ENCODE assay signal across 22 mouse cellular contexts in the genomic region with DNA sequence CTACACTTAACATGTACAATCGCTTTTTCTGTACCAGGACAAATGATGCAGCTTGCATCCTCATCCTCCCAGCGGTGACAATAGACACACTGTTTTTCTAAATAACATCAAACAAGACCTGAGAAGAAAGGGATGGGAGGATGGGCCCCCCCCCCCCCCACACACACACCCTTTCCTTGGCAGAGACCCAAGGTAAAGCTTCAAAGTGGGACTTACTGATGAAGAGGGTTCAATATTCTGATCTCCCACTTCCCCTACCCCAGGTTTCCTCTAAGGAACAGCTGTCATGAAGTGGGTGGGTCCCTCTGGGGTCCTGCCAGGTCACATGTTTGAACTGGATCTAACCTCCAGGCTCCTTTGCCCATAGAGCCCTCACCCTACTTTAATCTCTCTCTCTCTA. TPM values are rescaled to one million over a fixed set of nuclear protein-coding genes. Genes with fewer than 3 reads are reported as not detected.
DNase-seq lines count a peak whose midpoint lies in the region; ATAC-seq and TF ChIP-seq lines count a peak whose summit lies in the region.
"Had no signal": no experiment of that assay in that cellular context is flagged by ENCODE, and none has a peak within 500 bp of the region (broad histone marks: within the 10 kb centered on the region; RNA-seq: fewer than 3 reads in every experiment).

No protein-coding gene starts in this region.

- intact Hi-C loops in heart, adult 2 months (cut with DNase I), result no loop called here

- H3K4me1 ChIP-seq in midbrain, embryonic 10.5 days, result peaks cover 57% of the 10 kb centered on the region
- peaks cover 18% of the 10 kb centered on the region for H3K4me1 ChIP-seq in midbrain, embryonic 16.5 days (ENCODE audit: control insufficient read depth, insufficient read depth, low read length)
- H3K4me1 ChIP-seq in ES-Bruce4 (ENCODE audit: control insufficient read depth, insufficient read depth, low read length), result no peaks in the 10 kb centered on the region
- H3K4me1 ChIP-seq in heart, adult 2 months (ENCODE audit: control insufficient read depth, insufficient read depth, low read length), result no peaks in the 10 kb centered on the region

- no peak overlapping the region for H3K9ac ChIP-seq in midbrain, embryonic 16.5 days (ENCODE audit: low read depth, low read length)
- H3K9ac ChIP-seq in ES-Bruce4 (ENCODE audit: low read depth, poor library complexity, severe bottlenecking), result peak overlapping the region; percentile 28
- no peak overlapping the region for H3K9ac ChIP-seq in heart, adult 2 months (ENCODE audit: low read depth, low read length)
- H3K9ac ChIP-seq: embryonic facial prominence, embryonic 12.5 days; forebrain, embryonic 12.5 days; forebrain, postnatal 0 days; heart, embryonic 13.5 days; hindbrain, embryonic 13.5 days had no signal

- TF ChIP-seq POLR2A in ES-Bruce4 (IDR thresholded peaks at IDR 0.05; ENCODE audit: insufficient read depth, low read length), result no peak
- TF ChIP-seq POLR2A in heart, adult 2 months (IDR thresholded peaks at IDR 0.05; ENCODE audit: insufficient read depth, low read depth, low read length), result no peak

- no peak for DNase-seq in midbrain, embryonic 10.5 days (ENCODE audit: low spot score)
- DNase-seq in ZHBTc4 (ENCODE audit: low read depth, low spot score), result peak; percentile 34
- DNase-seq in heart, adult 2 months, result no peak
- DNase-seq in kidney, adult 18-20 months, result no peak
- DNase-seq: adrenal gland, postnatal 10 days; cerebellum, adult 11 months; cerebellum, adult 8-10 months; cerebellum, postnatal 14 days; forebrain, postnatal 0 days; gastrocnemius, postnatal 25 days; heart, postnatal 36 days had no signal

- H3K36me3 ChIP-seq in midbrain, embryonic 10.5 days, result no peaks in the 10 kb centered on the region
- no peaks in the 10 kb centered on the region for H3K36me3 ChIP-seq in midbrain, embryonic 16.5 days (ENCODE audit: control insufficient read depth, insufficient read depth, low read length)
- peaks cover 9% of the 10 kb centered on the region; the same call in 1 of the 2 replicates for H3K36me3 ChIP-seq in ES-Bruce4 (ENCODE audit: control insufficient read depth, insufficient read depth, low read length, poor library complexity, severe bottlenecking)
- H3K36me3 ChIP-seq in heart, adult 2 months (ENCODE audit: control insufficient read depth, insufficient read depth, low read length), result no peaks in the 10 kb centered on the region
- H3K36me3 ChIP-seq: embryonic facial prominence, embryonic 12.5 days; forebrain, embryonic 12.5 days; heart, embryonic 13.5 days; hindbrain, embryonic 13.5 days had no signal

- H3K9me3 ChIP-seq in midbrain, embryonic 10.5 days (replicated peaks), result no peaks in the 10 kb centered on the region
- no peaks in the 10 kb centered on the region for H3K9me3 ChIP-seq in midbrain, embryonic 16.5 days (replicated peaks; ENCODE audit: control insufficient read depth, low read length, poor library complexity, severe bottlenecking)
- H3K9me3 ChIP-seq in ES-Bruce4 (replicated peaks; ENCODE audit: control insufficient read depth, insufficient read depth, low read length, poor library complexity, severe bottlenecking), result no peaks in the 10 kb centered on the region
- H3K9me3 ChIP-seq: embryonic facial prominence, embryonic 12.5 days; forebrain, embryonic 12.5 days; heart, embryonic 13.5 days; hindbrain, embryonic 13.5 days had no signal

- H3K79me2 ChIP-seq in heart, adult 2 months (replicated peaks; ENCODE audit: control insufficient read depth, insufficient read depth, low read length), result no peaks in the 10 kb centered on the region

- H3K4me2 ChIP-seq in midbrain, embryonic 16.5 days (ENCODE audit: low read length), result no peak overlapping the region
- H3K4me2 ChIP-seq: embryonic facial prominence, embryonic 12.5 days; forebrain, embryonic 12.5 days; hindbrain, embryonic 13.5 days had no signal

- TF ChIP-seq EP300 in ES-Bruce4 (IDR thresholded peaks at IDR 0.05; ENCODE audit: insufficient read depth, low read depth, low read length), result no peak
- TF ChIP-seq EP300 in heart, adult 2 months (IDR thresholded peaks at IDR 0.05; ENCODE audit: insufficient read depth, low read depth, low read length), result no peak

- TF ChIP-seq CTCF in ES-Bruce4 (IDR thresholded peaks at IDR 0.05; ENCODE audit: low read depth, low read length), result no peak
- TF ChIP-seq CTCF in heart, adult 2 months (IDR thresholded peaks at IDR 0.05), result no peak

- peaks cover 65% of the 10 kb centered on the region for H3K27me3 ChIP-seq in midbrain, embryonic 10.5 days (ENCODE audit: low read depth, poor library complexity, severe bottlenecking)
- peaks cover 46% of the 10 kb centered on the region for H3K27me3 ChIP-seq in midbrain, embryonic 16.5 days (ENCODE audit: control insufficient read depth, insufficient read depth, low read depth, low read length)
- no peaks in the 10 kb centered on the region for H3K27me3 ChIP-seq in ES-Bruce4 (ENCODE audit: control insufficient read depth, insufficient read depth, low read length, poor library complexity, severe bottlenecking)
- peaks cover 18% of the 10 kb centered on the region for H3K27me3 ChIP-seq in heart, adult 2 months (ENCODE audit: control insufficient read depth, insufficient read depth, low read length)

- ATAC-seq in midbrain, embryonic 16.5 days, result no peak
- ATAC-seq: CD4-positive, CD25-positive, alpha-beta regulatory T cell, adult 4 months; forebrain, postnatal 0 days; hindbrain, postnatal 0 days had no signal

- 45% methylated on average over 2 of the region's 2 CpGs for WGBS in midbrain, embryonic 10.5 days
- WGBS in midbrain, embryonic 16.5 days, result 33% methylated on average over 2 of the region's 2 CpGs
- WGBS in heart, adult 2 months, result 29% methylated on average over 2 of the region's 2 CpGs

- 0 out of 2 replicates have a peak overlapping the region, but pooled peaks have one; percentile 1 for H3K4me3 ChIP-seq in midbrain, embryonic 10.5 days
- H3K4me3 ChIP-seq in midbrain, embryonic 16.5 days (ENCODE audit: low read depth, low read length), result no peak overlapping the region
- H3K4me3 ChIP-seq in ES-Bruce4 (ENCODE audit: low read depth, low read length), result no peak overlapping the region
- H3K4me3 ChIP-seq in heart, adult 2 months, result no peak overlapping the region
- H3K4me3 ChIP-seq: embryonic facial prominence, embryonic 12.5 days; forebrain, embryonic 12.5 days; heart, embryonic 13.5 days; hindbrain, embryonic 13.5 days had no signal

- no peak overlapping the region for H3K27ac ChIP-seq in midbrain, embryonic 10.5 days (replicated peaks)
- no peak overlapping the region for H3K27ac ChIP-seq in midbrain, embryonic 16.5 days (ENCODE audit: low read length)
- no peak overlapping the region for H3K27ac ChIP-seq in ES-Bruce4 (ENCODE audit: insufficient read depth, low read length)
- H3K27ac ChIP-seq in heart, adult 2 months, result no peak overlapping the region
- H3K27ac ChIP-seq: embryonic facial prominence, embryonic 12.5 days; forebrain, embryonic 12.5 days; heart, embryonic 13.5 days; hindbrain, embryonic 13.5 days; hindbrain, postnatal 0 days had no signal

RNA-seq across cellular contexts. Expression of a gene that starts 1.5 kb away (rescaled TPM):
- 10.4 and 13.3 TPM in 2 replicates for polyA plus RNA-seq in midbrain, embryonic 10.5 days (2016; fragmentation: Nextera tagmentation; extraction: Ambion mirVana)
- polyA plus RNA-seq in midbrain, embryonic 16.5 days (2015; fragmentation: Nextera tagmentation; extraction: Ambion mirVana), result 1.2 and 1.3 TPM in 2 replicates
- 39.3 and 44.1 TPM in 2 replicates for polyA plus RNA-seq in ES-Bruce4 (2011; ENCODE audit: insufficient read depth, insufficient read length, low read depth, missing spikeins)
- 1 to 10 TPM; 1.4 to 2.6 TPM for total RNA-seq in heart, adult 2 months (2021)
- 0.44 and 0.61 TPM in 2 replicates for polyA plus RNA-seq in heart, adult 2 months (2012; rRNA removed)

RNA-seq across cellular contexts. Expression of a gene that starts 32.2 kb away (rescaled TPM):
- polyA plus RNA-seq in midbrain, embryonic 10.5 days (2016; fragmentation: Nextera tagmentation; extraction: Ambion mirVana), result 2.1 and 2.6 TPM in 2 replicates
- polyA plus RNA-seq in midbrain, embryonic 16.5 days (2015; fragmentation: Nextera tagmentation; extraction: Ambion mirVana), result 3.3 and 3.5 TPM in 2 replicates
- 23.7 and 25.2 TPM in 2 replicates for polyA plus RNA-seq in ES-Bruce4 (2011; ENCODE audit: insufficient read depth, insufficient read length, low read depth, missing spikeins)
- total RNA-seq in heart, adult 2 months (2021), result 10 to 100 TPM; 67.1 to 72.5 TPM
- 37.9 and 46.2 TPM in 2 replicates for polyA plus RNA-seq in heart, adult 2 months (2012; rRNA removed)

RNA-seq across cellular contexts. Expression of a gene that starts 54.6 kb away (rescaled TPM):
- 20.5 and 21.7 TPM in 2 replicates for polyA plus RNA-seq in midbrain, embryonic 10.5 days (2016; fragmentation: Nextera tagmentation; extraction: Ambion mirVana)
- 24.4 and 29.8 TPM in 2 replicates for polyA plus RNA-seq in midbrain, embryonic 16.5 days (2015; fragmentation: Nextera tagmentation; extraction: Ambion mirVana)
- polyA plus RNA-seq in ES-Bruce4 (2011; ENCODE audit: insufficient read depth, insufficient read length, low read depth, missing spikeins), result 62.3 and 77.2 TPM in 2 replicates
- total RNA-seq in heart, adult 2 months (2021), result 100 to 1,000 TPM; 130 to 137 TPM
- polyA plus RNA-seq in heart, adult 2 months (2012; rRNA removed), result 82.7 and 106 TPM in 2 replicates

RNA-seq across cellular contexts. Expression of a gene that starts 55.1 kb away (rescaled TPM):
- polyA plus RNA-seq in midbrain, embryonic 10.5 days (2016; fragmentation: Nextera tagmentation; extraction: Ambion mirVana), result 0.89 and 1.6 TPM in 2 replicates
- polyA plus RNA-seq in midbrain, embryonic 16.5 days (2015; fragmentation: Nextera tagmentation; extraction: Ambion mirVana), result 9.2 and 10.4 TPM in 2 replicates
- polyA plus RNA-seq in ES-Bruce4 (2011; ENCODE audit: insufficient read depth, insufficient read length, low read depth, missing spikeins), result 7.7 and 8.3 TPM in 2 replicates
- under 1 TPM; 0.13 to 0.36 TPM for total RNA-seq in heart, adult 2 months (2021)
- 0.26 and 0.31 TPM in 2 replicates for polyA plus RNA-seq in heart, adult 2 months (2012; rRNA removed)
- total RNA-seq: common myeloid progenitor, adult 5-6 weeks; granulocyte monocyte progenitor cell, adult 5-6 weeks had no signal
- polyA plus RNA-seq: CD4-positive, CD25-positive, alpha-beta regulatory T cell, adult 4 months; heart, postnatal 0 days had no signal
